Comparison of ENCODE assay signal across 8 mouse cellular contexts in the genomic region with DNA sequence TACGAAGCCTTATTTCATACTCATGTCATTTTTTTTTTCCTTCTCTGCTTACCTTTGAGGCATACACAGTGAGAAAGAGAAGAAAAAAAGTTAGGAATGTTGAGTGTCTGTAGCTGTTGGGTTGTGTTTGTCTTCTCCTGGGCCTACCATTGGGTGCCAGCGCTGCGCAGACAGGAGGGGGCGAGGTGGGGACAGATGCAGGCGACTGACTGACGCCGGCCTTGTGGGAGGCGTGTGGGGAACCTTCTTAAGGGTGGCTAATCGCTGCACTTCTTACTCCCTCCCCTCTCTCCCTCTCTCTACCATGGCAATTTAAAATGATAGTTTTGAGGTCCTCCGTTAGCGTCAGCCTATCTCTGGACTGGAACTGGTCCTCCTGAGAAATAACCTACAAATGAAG. TPM values are rescaled to one million over a fixed set of nuclear protein-coding genes. Genes with fewer than 3 reads are reported as not detected.
A peak's percentile ranks its signal among the peaks of the same experiment; 100 is the strongest.
DNase-seq lines count a peak whose midpoint lies in the region; ATAC-seq and TF ChIP-seq lines count a peak whose summit lies in the region.

No protein-coding gene starts in this region.

- peak; percentile 65; the same call in 1 of the 2 replicates for ATAC-seq in embryonic facial prominence, embryonic 15.5 days (ENCODE audit: insufficient number of reproducible peaks, low FRiP score, low TSS enrichment, low read depth)
- ATAC-seq in hindbrain, embryonic 14.5 days (ENCODE audit: low FRiP score), result no peak
- ATAC-seq in midbrain, embryonic 12.5 days (ENCODE audit: low FRiP score, low read depth), result no peak

- no peak overlapping the region for H3K27ac ChIP-seq in testis, adult 2 months (ENCODE audit: control insufficient read depth, insufficient read depth, low read depth, low read length)
- H3K27ac ChIP-seq in embryonic facial prominence, embryonic 15.5 days (replicated peaks), result peak overlapping the region; percentile 74
- no peak overlapping the region for H3K27ac ChIP-seq in hindbrain, embryonic 14.5 days
- no peak overlapping the region for H3K27ac ChIP-seq in midbrain, embryonic 12.5 days (replicated peaks)

- no peak for DNase-seq in testis, postnatal 10 days (ENCODE audit: low spot score)
- DNase-seq in hindbrain, embryonic 14.5 days (ENCODE audit: low spot score), result no peak
- DNase-seq in left cerebral cortex, postnatal 36 days (ENCODE audit: low spot score in 2 of 2), result peak; percentile 58 to 59
- DNase-seq in spleen, postnatal 14 days (ENCODE audit: low spot score in 2 of 2), result no peak
- no peak for DNase-seq in gastrocnemius, postnatal 4 days (ENCODE audit: low spot score in 2 of 2)

- intact Hi-C loops in left cerebral cortex, postnatal 36 days (cut with DNase I), result no loop called here

- no peak overlapping the region for H3K9ac ChIP-seq in embryonic facial prominence, embryonic 15.5 days
- peak overlapping the region; percentile 79; the same call in 1 of the 2 replicates for H3K9ac ChIP-seq in hindbrain, embryonic 14.5 days
- H3K9ac ChIP-seq in midbrain, embryonic 12.5 days (replicated peaks), result peak overlapping the region; percentile 66; the same call in 1 of the 2 replicates

- peak overlapping the region; percentile 99 for H3K4me2 ChIP-seq in embryonic facial prominence, embryonic 15.5 days (replicated peaks)
- peak overlapping the region; percentile 100 for H3K4me2 ChIP-seq in hindbrain, embryonic 14.5 days (replicated peaks)
- peak overlapping the region; percentile 100 for H3K4me2 ChIP-seq in midbrain, embryonic 12.5 days (replicated peaks)

- no peaks in the 10 kb centered on the region for H3K36me3 ChIP-seq in testis, adult 2 months (ENCODE audit: control insufficient read depth, insufficient read depth, low read length)
- peaks cover 3% of the 10 kb centered on the region; the same call in 1 of the 2 replicates for H3K36me3 ChIP-seq in embryonic facial prominence, embryonic 15.5 days
- peaks cover 5% of the 10 kb centered on the region for H3K36me3 ChIP-seq in hindbrain, embryonic 14.5 days (replicated peaks; ENCODE audit: control insufficient read depth, insufficient read depth)
- H3K36me3 ChIP-seq in midbrain, embryonic 12.5 days, result peaks cover 11% of the 10 kb centered on the region

- TF ChIP-seq POLR2A in testis, adult 2 months (IDR thresholded peaks at IDR 0.05; ENCODE audit: control insufficient read depth, low read depth, low read length), result no peak

- WGBS in embryonic facial prominence, embryonic 15.5 days, result 3% methylated on average over 11 of the region's 11 CpGs
- WGBS in hindbrain, embryonic 14.5 days, result 2% methylated on average over 11 of the region's 11 CpGs
- WGBS in midbrain, embryonic 12.5 days, result 2% methylated on average over 11 of the region's 11 CpGs

- H3K4me1 ChIP-seq in testis, adult 2 months (ENCODE audit: control insufficient read depth, insufficient read depth, low read length), result peaks cover 7% of the 10 kb centered on the region
- peaks cover 19% of the 10 kb centered on the region for H3K4me1 ChIP-seq in embryonic facial prominence, embryonic 15.5 days
- peaks cover 13% of the 10 kb centered on the region for H3K4me1 ChIP-seq in hindbrain, embryonic 14.5 days (replicated peaks; ENCODE audit: control insufficient read depth, insufficient read depth, low read length)
- peaks cover 18% of the 10 kb centered on the region for H3K4me1 ChIP-seq in midbrain, embryonic 12.5 days

- H3K9me3 ChIP-seq in embryonic facial prominence, embryonic 15.5 days (replicated peaks), result no peaks in the 10 kb centered on the region
- H3K9me3 ChIP-seq in hindbrain, embryonic 14.5 days (ENCODE audit: control insufficient read depth, low read length), result no peaks in the 10 kb centered on the region
- no peaks in the 10 kb centered on the region for H3K9me3 ChIP-seq in midbrain, embryonic 12.5 days

- no peak for TF ChIP-seq CTCF in testis, adult 2 months (IDR thresholded peaks at IDR 0.05; ENCODE audit: control insufficient read depth, insufficient read depth, insufficient replicate concordance, low read depth, low read length)

- H3K27me3 ChIP-seq in testis, adult 2 months (ENCODE audit: control insufficient read depth, insufficient read depth, low read length), result no peaks in the 10 kb centered on the region
- peaks cover 5% of the 10 kb centered on the region; the same call in 1 of the 2 replicates for H3K27me3 ChIP-seq in embryonic facial prominence, embryonic 15.5 days
- peaks cover 10% of the 10 kb centered on the region; the same call in 1 of the 2 replicates for H3K27me3 ChIP-seq in hindbrain, embryonic 14.5 days (ENCODE audit: control insufficient read depth, insufficient read depth, low read length)
- H3K27me3 ChIP-seq in midbrain, embryonic 12.5 days, result peaks cover 30% of the 10 kb centered on the region

- 0 out of 2 replicates have a peak overlapping the region, but pooled peaks have one; percentile 5 for H3K4me3 ChIP-seq in testis, adult 2 months (ENCODE audit: control insufficient read depth, low read depth, low read length)
- peak overlapping the region; percentile 67 for H3K4me3 ChIP-seq in embryonic facial prominence, embryonic 15.5 days (replicated peaks)
- peak overlapping the region; percentile 70 for H3K4me3 ChIP-seq in hindbrain, embryonic 14.5 days (replicated peaks; ENCODE audit: low read length)
- peak overlapping the region; percentile 62 for H3K4me3 ChIP-seq in midbrain, embryonic 12.5 days

RNA-seq across cellular contexts. Expression of gene Smad9, which starts 0.7 kb away (rescaled TPM):
- polyA plus RNA-seq in testis, adult 2 months (2012; rRNA removed), result 0.47 and 0.61 TPM in 2 replicates
- 1.2 TPM in 2 replicates for polyA plus RNA-seq in embryonic facial prominence, embryonic 15.5 days (2015; fragmentation: Nextera tagmentation; extraction: Ambion mirVana)
- 0.83 and 1.0 TPM in 2 replicates for polyA plus RNA-seq in hindbrain, embryonic 14.5 days (2014; fragmentation: Nextera tagmentation; extraction: Ambion mirVana)
- 1 to 10 TPM; 7.3 to 8.1 TPM for total RNA-seq in left cerebral cortex, postnatal 36 days (2021)
- polyA plus RNA-seq in midbrain, embryonic 12.5 days (2016; fragmentation: Nextera tagmentation; extraction: Ambion mirVana), result 0.24 and 0.33 TPM in 2 replicates
- total RNA-seq in gastrocnemius, postnatal 4 days (2021), result under 1 TPM; 0.47 to 0.64 TPM

RNA-seq across cellular contexts. Expression of gene Alg5, which starts 20.7 kb away (rescaled TPM):
- polyA plus RNA-seq in testis, adult 2 months (2012; rRNA removed), result 5.7 TPM in 2 replicates
- polyA plus RNA-seq in embryonic facial prominence, embryonic 15.5 days (2015; fragmentation: Nextera tagmentation; extraction: Ambion mirVana), result 58.4 TPM in 2 replicates
- 49.8 and 52.3 TPM in 2 replicates for polyA plus RNA-seq in hindbrain, embryonic 14.5 days (2014; fragmentation: Nextera tagmentation; extraction: Ambion mirVana)
- 10 to 100 TPM; 17.0 to 19.3 TPM for total RNA-seq in left cerebral cortex, postnatal 36 days (2021)
- 44.1 and 46.4 TPM in 2 replicates for polyA plus RNA-seq in midbrain, embryonic 12.5 days (2016; fragmentation: Nextera tagmentation; extraction: Ambion mirVana)
- total RNA-seq in gastrocnemius, postnatal 4 days (2021), result 10 to 100 TPM; 22.8 to 24.7 TPM

RNA-seq across cellular contexts. Expression of gene Exosc8, which starts 20.9 kb away (rescaled TPM):
- 10.4 and 13.0 TPM in 2 replicates for polyA plus RNA-seq in testis, adult 2 months (2012; rRNA removed)
- polyA plus RNA-seq in embryonic facial prominence, embryonic 15.5 days (2015; fragmentation: Nextera tagmentation; extraction: Ambion mirVana), result 100 and 104 TPM in 2 replicates
- 71.6 and 82.1 TPM in 2 replicates for polyA plus RNA-seq in hindbrain, embryonic 14.5 days (2014; fragmentation: Nextera tagmentation; extraction: Ambion mirVana)
- total RNA-seq in left cerebral cortex, postnatal 36 days (2021), result 10 to 100 TPM; 24.2 to 26.8 TPM
- 109 and 123 TPM in 2 replicates for polyA plus RNA-seq in midbrain, embryonic 12.5 days (2016; fragmentation: Nextera tagmentation; extraction: Ambion mirVana)
- total RNA-seq in gastrocnemius, postnatal 4 days (2021), result 10 to 100 TPM; 28.9 to 33.7 TPM

RNA-seq across cellular contexts. Expression of gene Gm21958, which starts 41.9 kb away (rescaled TPM):
- polyA plus RNA-seq in testis, adult 2 months (2012; rRNA removed), result not detected in 2 replicates
- polyA plus RNA-seq in embryonic facial prominence, embryonic 15.5 days (2015; fragmentation: Nextera tagmentation; extraction: Ambion mirVana), result 0.45 TPM in 1 of 2 replicates, not detected in the other
- not detected in 2 replicates for polyA plus RNA-seq in hindbrain, embryonic 14.5 days (2014; fragmentation: Nextera tagmentation; extraction: Ambion mirVana)
- not detected for total RNA-seq in left cerebral cortex, postnatal 36 days (2021)
- 1.3 and 1.5 TPM in 2 replicates for polyA plus RNA-seq in midbrain, embryonic 12.5 days (2016; fragmentation: Nextera tagmentation; extraction: Ambion mirVana)
- total RNA-seq in gastrocnemius, postnatal 4 days (2021), result not detected

RNA-seq across cellular contexts. Expression of gene Rfxap, which starts 51.5 kb away (rescaled TPM):
- polyA plus RNA-seq in testis, adult 2 months (2012; rRNA removed), result 20.8 and 23.1 TPM in 2 replicates
- polyA plus RNA-seq in embryonic facial prominence, embryonic 15.5 days (2015; fragmentation: Nextera tagmentation; extraction: Ambion mirVana), result 44.7 and 45.9 TPM in 2 replicates
- polyA plus RNA-seq in hindbrain, embryonic 14.5 days (2014; fragmentation: Nextera tagmentation; extraction: Ambion mirVana), result 54.1 and 71.7 TPM in 2 replicates
- 10 to 100 TPM; 47.1 to 50.2 TPM for total RNA-seq in left cerebral cortex, postnatal 36 days (2021)
- 56.5 and 62.8 TPM in 2 replicates for polyA plus RNA-seq in midbrain, embryonic 12.5 days (2016; fragmentation: Nextera tagmentation; extraction: Ambion mirVana)
- total RNA-seq in gastrocnemius, postnatal 4 days (2021), result 10 to 100 TPM; 27.2 to 34.0 TPM

Comparison
In these comparisons a context has a peak if more than half of its experiments do, and no peak if none do; other contexts are left out.
1. H3K4me3 ChIP-seq: peak in every context shown above with its lines; median percentile 70 in hindbrain, embryonic 14.5 days; 67 in embryonic facial prominence, embryonic 15.5 days; 62 in midbrain, embryonic 12.5 days; 5 in testis, adult 2 months.
2. DNase-seq: peak in left cerebral cortex, postnatal 36 days (2 of 2); none in testis, postnatal 10 days (single experiment), hindbrain, embryonic 14.5 days (single experiment), spleen, postnatal 14 days (0 of 2) and gastrocnemius, postnatal 4 days (0 of 2).
3. Peak in every context shown above with its lines, with median percentiles within 50 percentile points of each other: H3K4me2 ChIP-seq.